Comparison of ENCODE assay signal across 8 mouse cellular contexts in the genomic region with DNA sequence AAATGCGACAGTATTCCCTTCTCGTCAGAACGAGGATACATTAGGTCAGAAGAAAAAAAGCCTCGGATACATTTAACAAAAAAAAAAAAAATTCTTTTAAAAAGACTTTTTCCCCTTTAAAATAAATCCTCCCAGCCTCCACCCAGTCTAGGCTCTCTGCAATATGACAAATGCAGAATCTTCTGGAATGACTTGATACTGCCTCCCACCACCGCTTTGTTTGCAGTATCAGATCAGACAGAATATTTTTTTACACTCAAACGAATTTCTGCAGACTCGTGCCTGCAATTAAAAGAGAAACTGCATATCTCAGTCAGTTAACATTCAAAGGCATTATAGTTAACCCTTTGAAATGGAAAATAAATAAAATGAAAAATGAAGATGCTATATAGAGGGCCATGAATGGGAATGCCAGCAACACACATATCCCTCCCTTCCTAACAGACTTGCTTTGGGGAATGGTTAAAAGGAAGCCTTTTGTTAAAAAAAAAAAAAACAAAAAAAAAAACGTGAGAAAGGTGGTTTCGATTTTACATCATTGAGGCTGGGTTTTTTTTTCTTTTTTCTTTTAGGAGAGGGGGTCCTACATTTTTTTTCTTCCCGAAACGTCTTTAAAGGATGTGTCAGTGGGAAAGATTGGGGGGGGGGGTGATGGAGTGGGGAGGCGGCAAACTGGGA. TPM values are rescaled to one million over a fixed set of nuclear protein-coding genes. Genes with fewer than 3 reads are reported as not detected.
DNase-seq lines count a peak whose midpoint lies in the region; ATAC-seq and TF ChIP-seq lines count a peak whose summit lies in the region.

No protein-coding gene starts in this region.

- peak overlapping the region; percentile 99 for H3K27ac ChIP-seq in layer of hippocampus, adult 2 months
- no peak overlapping the region; the same call in 1 of the 2 replicates for H3K27ac ChIP-seq in embryonic facial prominence, embryonic 11.5 days (replicated peaks; ENCODE audit: low read depth, low read length)
- H3K27ac ChIP-seq in intestine, embryonic 15.5 days, result peak overlapping the region; percentile 99
- H3K27ac ChIP-seq in neural tube, embryonic 12.5 days, result peak overlapping the region; percentile 92; the same call in 1 of the 2 replicates

- no peak for TF ChIP-seq CTCF in layer of hippocampus, adult 2 months (conservative IDR thresholded peaks at IDR 0.05)

- 15% methylated on average over 12 of the region's 12 CpGs for WGBS in embryonic facial prominence, embryonic 11.5 days
- 8% methylated on average over 12 of the region's 12 CpGs for WGBS in intestine, embryonic 15.5 days
- 19% methylated on average over 12 of the region's 12 CpGs for WGBS in neural tube, embryonic 12.5 days

- no peaks in the 10 kb centered on the region; the same call in 1 of the 2 replicates for H3K36me3 ChIP-seq in embryonic facial prominence, embryonic 11.5 days (replicated peaks; ENCODE audit: control insufficient read depth, insufficient read depth, low read depth, low read length)
- peaks cover 19% of the 10 kb centered on the region; the same call in 1 of the 2 replicates for H3K36me3 ChIP-seq in intestine, embryonic 15.5 days
- peaks cover 35% of the 10 kb centered on the region for H3K36me3 ChIP-seq in neural tube, embryonic 12.5 days

- H3K9ac ChIP-seq in embryonic facial prominence, embryonic 11.5 days (replicated peaks; ENCODE audit: low read length), result peak overlapping the region; percentile 92
- H3K9ac ChIP-seq in intestine, embryonic 15.5 days, result peak overlapping the region; percentile 87
- H3K9ac ChIP-seq in neural tube, embryonic 12.5 days, result peak overlapping the region; percentile 92

- ATAC-seq in embryonic facial prominence, embryonic 11.5 days (replicated peaks; ENCODE audit: insufficient number of reproducible peaks, low FRiP score, low TSS enrichment, low read depth), result no peak
- no peak for ATAC-seq in intestine, embryonic 15.5 days
- no peak for ATAC-seq in neural tube, embryonic 12.5 days (ENCODE audit: low FRiP score, low read depth)

- H3K4me3 ChIP-seq in layer of hippocampus, adult 2 months, result peak overlapping the region; percentile 90
- peak overlapping the region; percentile 92 for H3K4me3 ChIP-seq in embryonic facial prominence, embryonic 11.5 days (ENCODE audit: low read depth, low read length)
- peak overlapping the region; percentile 95 for H3K4me3 ChIP-seq in intestine, embryonic 15.5 days (replicated peaks)
- peak overlapping the region; percentile 91 for H3K4me3 ChIP-seq in neural tube, embryonic 12.5 days

- H3K9me3 ChIP-seq in embryonic facial prominence, embryonic 11.5 days (replicated peaks; ENCODE audit: control insufficient read depth, low read length), result no peaks in the 10 kb centered on the region
- no peaks in the 10 kb centered on the region for H3K9me3 ChIP-seq in intestine, embryonic 15.5 days
- H3K9me3 ChIP-seq in neural tube, embryonic 12.5 days, result no peaks in the 10 kb centered on the region

- DNase-seq in layer of hippocampus, adult 2 months (ENCODE audit: low spot score in 2 of 2), result no peak
- DNase-seq in layer of hippocampus, postnatal 14 days (ENCODE audit: low spot score in 2 of 2), result no peak
- peak; percentile 15 for DNase-seq in embryonic facial prominence, embryonic 11.5 days (ENCODE audit: low spot score)
- DNase-seq in T-cell, adult 2 months (ENCODE audit: low spot score), result no peak
- no peak for DNase-seq in gastrocnemius, postnatal 36 days
- no peak for DNase-seq in left cerebral cortex, postnatal 36 days (ENCODE audit: low spot score in 2 of 2)

- H3K27me3 ChIP-seq in embryonic facial prominence, embryonic 11.5 days (ENCODE audit: control insufficient read depth, insufficient read depth, low read length), result no peaks in the 10 kb centered on the region
- no peaks in the 10 kb centered on the region for H3K27me3 ChIP-seq in intestine, embryonic 15.5 days (replicated peaks)
- H3K27me3 ChIP-seq in neural tube, embryonic 12.5 days (replicated peaks), result no peaks in the 10 kb centered on the region

- intact Hi-C loops in gastrocnemius, postnatal 36 days (cut with DNase I), result no loop called here
- intact Hi-C loops in left cerebral cortex, postnatal 36 days (cut with DNase I), result no loop called here

- H3K4me1 ChIP-seq in embryonic facial prominence, embryonic 11.5 days (ENCODE audit: control insufficient read depth, insufficient read depth, low read length), result no peaks in the 10 kb centered on the region
- H3K4me1 ChIP-seq in intestine, embryonic 15.5 days (replicated peaks), result peaks cover 13% of the 10 kb centered on the region; the same call in 1 of the 2 replicates
- H3K4me1 ChIP-seq in neural tube, embryonic 12.5 days, result peaks cover 16% of the 10 kb centered on the region

- peak overlapping the region; percentile 38 for H3K4me2 ChIP-seq in embryonic facial prominence, embryonic 11.5 days (ENCODE audit: low read depth, low read length)
- peak overlapping the region; percentile 55 for H3K4me2 ChIP-seq in intestine, embryonic 15.5 days (replicated peaks)
- H3K4me2 ChIP-seq in neural tube, embryonic 12.5 days (replicated peaks), result peak overlapping the region; percentile 63

RNA-seq across cellular contexts. Expression of gene Ywhag, which starts 1.1 kb away (rescaled TPM):
- 1,000 to 10,000 TPM; 1,218 to 1,292 TPM for total RNA-seq in layer of hippocampus, adult 2 months (2021)
- total RNA-seq in layer of hippocampus, postnatal 14 days (2021), result 1,000 to 10,000 TPM; 1,522 to 1,558 TPM
- 132 and 133 TPM in 2 replicates for polyA plus RNA-seq in embryonic facial prominence, embryonic 11.5 days (2014; fragmentation: Nextera tagmentation; extraction: Ambion mirVana)
- polyA plus RNA-seq in intestine, embryonic 15.5 days (2015; fragmentation: Nextera tagmentation; extraction: Ambion mirVana), result 151 and 154 TPM in 2 replicates
- polyA plus RNA-seq in neural tube, embryonic 12.5 days (2016; fragmentation: Nextera tagmentation; extraction: Ambion mirVana), result 516 and 524 TPM in 2 replicates
- total RNA-seq in gastrocnemius, postnatal 36 days (2021), result 100 to 1,000 TPM; 297 to 301 TPM
- total RNA-seq in left cerebral cortex, postnatal 36 days (2021), result 1,000 to 10,000 TPM; 1,175 to 1,315 TPM

RNA-seq across cellular contexts. Expression of gene Ssc4d, which starts 41.0 kb away (rescaled TPM):
- 1 to 10 TPM; 1.4 to 1.9 TPM for total RNA-seq in layer of hippocampus, adult 2 months (2021)
- 1 to 10 TPM; 1.7 to 2.0 TPM for total RNA-seq in layer of hippocampus, postnatal 14 days (2021)
- polyA plus RNA-seq in embryonic facial prominence, embryonic 11.5 days (2014; fragmentation: Nextera tagmentation; extraction: Ambion mirVana), result 3.0 TPM in 2 replicates
- polyA plus RNA-seq in intestine, embryonic 15.5 days (2015; fragmentation: Nextera tagmentation; extraction: Ambion mirVana), result 2.5 and 2.9 TPM in 2 replicates
- 1.4 and 1.7 TPM in 2 replicates for polyA plus RNA-seq in neural tube, embryonic 12.5 days (2016; fragmentation: Nextera tagmentation; extraction: Ambion mirVana)
- 1 to 10 TPM in 1 of 2 experiments, under 1 TPM in 1; 0.57 to 1.1 TPM for total RNA-seq in gastrocnemius, postnatal 36 days (2021)
- 1 to 10 TPM; 1.4 TPM for total RNA-seq in left cerebral cortex, postnatal 36 days (2021)

RNA-seq across cellular contexts. Expression of gene Hspb1, which starts 45.6 kb away (rescaled TPM):
- total RNA-seq in layer of hippocampus, adult 2 months (2021), result 10 to 100 TPM; 15.4 to 16.8 TPM
- 10 to 100 TPM in 1 of 2 experiments, 1 to 10 TPM in 1; 7.1 to 10.5 TPM for total RNA-seq in layer of hippocampus, postnatal 14 days (2021)
- polyA plus RNA-seq in embryonic facial prominence, embryonic 11.5 days (2014; fragmentation: Nextera tagmentation; extraction: Ambion mirVana), result 27.3 and 38.2 TPM in 2 replicates
- 113 and 116 TPM in 2 replicates for polyA plus RNA-seq in intestine, embryonic 15.5 days (2015; fragmentation: Nextera tagmentation; extraction: Ambion mirVana)
- polyA plus RNA-seq in neural tube, embryonic 12.5 days (2016; fragmentation: Nextera tagmentation; extraction: Ambion mirVana), result 22.3 and 26.5 TPM in 2 replicates
- total RNA-seq in gastrocnemius, postnatal 36 days (2021), result 100 to 1,000 TPM; 269 to 277 TPM
- 10 to 100 TPM; 11.6 to 24.2 TPM for total RNA-seq in left cerebral cortex, postnatal 36 days (2021)

RNA-seq across cellular contexts. Expression of gene Zp3, which starts 46.5 kb away (rescaled TPM):
- total RNA-seq in layer of hippocampus, adult 2 months (2021), result not detected
- total RNA-seq in layer of hippocampus, postnatal 14 days (2021), result not detected
- polyA plus RNA-seq in embryonic facial prominence, embryonic 11.5 days (2014; fragmentation: Nextera tagmentation; extraction: Ambion mirVana), result 0.21 TPM in 1 of 2 replicates, not detected in the other
- 0.80 and 1.5 TPM in 2 replicates for polyA plus RNA-seq in intestine, embryonic 15.5 days (2015; fragmentation: Nextera tagmentation; extraction: Ambion mirVana)
- 0.15 TPM in 1 of 2 replicates, not detected in the other for polyA plus RNA-seq in neural tube, embryonic 12.5 days (2016; fragmentation: Nextera tagmentation; extraction: Ambion mirVana)
- not detected for total RNA-seq in gastrocnemius, postnatal 36 days (2021)
- not detected for total RNA-seq in left cerebral cortex, postnatal 36 days (2021)

Comparison
In these comparisons a context has a peak if more than half of its experiments do, and no peak if none do; other contexts are left out.
1. RNA of gene Hspb1, which starts 45.6 kb away (total RNA-seq): 269 to 277 TPM in gastrocnemius, postnatal 36 days; 11.6 to 24.2 TPM in left cerebral cortex, postnatal 36 days, 15.4 to 16.8 TPM in layer of hippocampus, adult 2 months and 7.1 to 10.5 TPM in layer of hippocampus, postnatal 14 days; every median in the first group is over 10 times any median in the second.
2. Peak in every context shown above with its lines, with median percentiles within 50 percentile points of each other: H3K4me3 ChIP-seq, H3K4me2 ChIP-seq and H3K9ac ChIP-seq.